In genomic region chr17:40877741-40878140, GRCm38 (mm10) we compare ENCODE assay signal across 14 mouse cellular contexts. TPM values are rescaled to one million over a fixed set of nuclear protein-coding genes. Genes with fewer than 3 reads are reported as not detected.
A peak's percentile ranks its signal among the peaks of the same experiment; 100 is the strongest.
DNase-seq lines count a peak whose midpoint lies in the region; ATAC-seq and TF ChIP-seq lines count a peak whose summit lies in the region.
"Had no signal": no experiment of that assay in that cellular context is flagged by ENCODE, and none has a peak within 500 bp of the region (broad histone marks: within the 10 kb centered on the region; RNA-seq: fewer than 3 reads in every experiment).

No protein-coding gene starts in this region.

- ATAC-seq in kidney, embryonic 16.5 days (ENCODE audit: low FRiP score, low TSS enrichment), result no peak
- no peak for ATAC-seq in liver, embryonic 15.5 days (ENCODE audit: insufficient read depth)
- no peak for ATAC-seq in hindbrain, embryonic 11.5 days (ENCODE audit: low FRiP score)

- no peak overlapping the region for H3K27ac ChIP-seq in kidney, embryonic 16.5 days (ENCODE audit: low read length)
- H3K27ac ChIP-seq in ES-Bruce4 (ENCODE audit: insufficient read depth, low read length), result peak overlapping the region; percentile 42; the same call in 1 of the 2 replicates
- no peak overlapping the region for H3K27ac ChIP-seq in bone marrow macrophage, adult 2 months (ENCODE audit: insufficient read depth, low read depth, low read length)
- no peak overlapping the region for H3K27ac ChIP-seq in liver, embryonic 15.5 days (replicated peaks)
- no peak overlapping the region for H3K27ac ChIP-seq in hindbrain, embryonic 11.5 days (ENCODE audit: low read depth, low read length)
- H3K27ac ChIP-seq: hindbrain, embryonic 12.5 days; layer of hippocampus, adult 2 months; neural tube, embryonic 13.5 days had no signal

- no peaks in the 10 kb centered on the region for H3K36me3 ChIP-seq in kidney, embryonic 16.5 days (ENCODE audit: insufficient read depth, low read length)
- no peaks in the 10 kb centered on the region for H3K36me3 ChIP-seq in ES-Bruce4 (ENCODE audit: control insufficient read depth, insufficient read depth, low read length, poor library complexity, severe bottlenecking)
- H3K36me3 ChIP-seq in liver, embryonic 15.5 days (replicated peaks), result no peaks in the 10 kb centered on the region
- no peaks in the 10 kb centered on the region for H3K36me3 ChIP-seq in hindbrain, embryonic 11.5 days (ENCODE audit: control insufficient read depth, insufficient read depth, low read length)
- H3K36me3 ChIP-seq: hindbrain, embryonic 12.5 days; neural tube, embryonic 13.5 days had no signal

- peak overlapping the region; percentile 12; the same call in 1 of the 2 replicates for H3K4me3 ChIP-seq in kidney, embryonic 16.5 days (ENCODE audit: low read length)
- no peak overlapping the region for H3K4me3 ChIP-seq in ES-Bruce4 (ENCODE audit: low read depth, low read length)
- peak overlapping the region; percentile 19 for H3K4me3 ChIP-seq in bone marrow macrophage, adult 2 months (ENCODE audit: insufficient read depth, low read length)
- H3K4me3 ChIP-seq in liver, embryonic 15.5 days (replicated peaks), result no peak overlapping the region
- H3K4me3 ChIP-seq in hindbrain, embryonic 11.5 days (ENCODE audit: low read depth, low read length), result no peak overlapping the region
- H3K4me3 ChIP-seq: hindbrain, embryonic 12.5 days; layer of hippocampus, adult 2 months; neural tube, embryonic 13.5 days had no signal

- no peak overlapping the region for H3K9ac ChIP-seq in kidney, embryonic 16.5 days (replicated peaks; ENCODE audit: low read length)
- no peak overlapping the region for H3K9ac ChIP-seq in ES-Bruce4 (ENCODE audit: low read depth, poor library complexity, severe bottlenecking)
- H3K9ac ChIP-seq in liver, embryonic 15.5 days, result no peak overlapping the region
- H3K9ac ChIP-seq in hindbrain, embryonic 11.5 days (ENCODE audit: low read depth, low read length), result no peak overlapping the region
- H3K9ac ChIP-seq: hindbrain, embryonic 12.5 days; neural tube, embryonic 13.5 days had no signal

- no peaks in the 10 kb centered on the region for H3K9me3 ChIP-seq in kidney, embryonic 16.5 days (ENCODE audit: low read length)
- H3K9me3 ChIP-seq in ES-Bruce4 (replicated peaks; ENCODE audit: control insufficient read depth, insufficient read depth, low read length, poor library complexity, severe bottlenecking), result no peaks in the 10 kb centered on the region
- no peaks in the 10 kb centered on the region for H3K9me3 ChIP-seq in liver, embryonic 15.5 days (replicated peaks)
- no peaks in the 10 kb centered on the region for H3K9me3 ChIP-seq in hindbrain, embryonic 11.5 days (ENCODE audit: control insufficient read depth, low read length)
- H3K9me3 ChIP-seq: hindbrain, embryonic 12.5 days; neural tube, embryonic 13.5 days had no signal

- no peak for TF ChIP-seq POLR2A in ES-Bruce4 (IDR thresholded peaks at IDR 0.05; ENCODE audit: insufficient read depth, low read length)
- TF ChIP-seq POLR2A in bone marrow macrophage, adult 2 months (IDR thresholded peaks at IDR 0.05; ENCODE audit: borderline replicate concordance, low read depth, low read length), result no peak

- TF ChIP-seq CTCF in ES-Bruce4 (IDR thresholded peaks at IDR 0.05; ENCODE audit: low read depth, low read length), result no peak
- TF ChIP-seq CTCF in bone marrow macrophage, adult 2 months (IDR thresholded peaks at IDR 0.05; ENCODE audit: low read depth, low read length), result no peak

- peaks cover 10% of the 10 kb centered on the region for H3K4me1 ChIP-seq in kidney, embryonic 16.5 days (ENCODE audit: insufficient read depth, low read length)
- no peaks in the 10 kb centered on the region for H3K4me1 ChIP-seq in ES-Bruce4 (ENCODE audit: control insufficient read depth, insufficient read depth, low read length)
- H3K4me1 ChIP-seq in bone marrow macrophage, adult 2 months (ENCODE audit: control insufficient read depth, insufficient read depth, low read length), result peaks cover 27% of the 10 kb centered on the region
- H3K4me1 ChIP-seq in liver, embryonic 15.5 days (replicated peaks), result peaks cover 29% of the 10 kb centered on the region
- H3K4me1 ChIP-seq in hindbrain, embryonic 11.5 days (replicated peaks; ENCODE audit: control insufficient read depth, insufficient read depth, low read length), result no peaks in the 10 kb centered on the region
- H3K4me1 ChIP-seq: hindbrain, embryonic 12.5 days had no signal

- no peak for DNase-seq in kidney, adult 11 months
- no peak for DNase-seq in MN1 (ENCODE audit: low spot score)
- DNase-seq in hindbrain, embryonic 11.5 days (ENCODE audit: low spot score), result no peak
- DNase-seq: adrenal gland, postnatal 25 days; cerebellum, adult 2 months; thymus, adult 18-20 months had no signal

- TF ChIP-seq EP300 in ES-Bruce4 (IDR thresholded peaks at IDR 0.05; ENCODE audit: insufficient read depth, low read depth, low read length), result no peak

- no peaks in the 10 kb centered on the region for H3K27me3 ChIP-seq in kidney, embryonic 16.5 days (ENCODE audit: insufficient read depth, low read length)
- H3K27me3 ChIP-seq in ES-Bruce4 (ENCODE audit: control insufficient read depth, insufficient read depth, low read length, poor library complexity, severe bottlenecking), result no peaks in the 10 kb centered on the region
- no peaks in the 10 kb centered on the region for H3K27me3 ChIP-seq in liver, embryonic 15.5 days
- no peaks in the 10 kb centered on the region for H3K27me3 ChIP-seq in hindbrain, embryonic 11.5 days (ENCODE audit: control insufficient read depth, insufficient read depth, low read length)
- H3K27me3 ChIP-seq: hindbrain, embryonic 12.5 days had no signal

- 48% methylated on average over 3 of the region's 3 CpGs for WGBS in kidney, embryonic 16.5 days
- 28% methylated on average over 3 of the region's 3 CpGs for WGBS in liver, embryonic 15.5 days (ENCODE audit: insufficient replicate concordance)
- 43% methylated on average over 3 of the region's 3 CpGs for WGBS in hindbrain, embryonic 11.5 days

- peak overlapping the region; percentile 82 for H3K4me2 ChIP-seq in kidney, embryonic 16.5 days (replicated peaks; ENCODE audit: low read depth, low read length)
- peak overlapping the region; percentile 86; the same call in 1 of the 2 replicates for H3K4me2 ChIP-seq in liver, embryonic 15.5 days
- H3K4me2 ChIP-seq in hindbrain, embryonic 11.5 days (replicated peaks; ENCODE audit: low read depth, low read length), result no peak overlapping the region
- H3K4me2 ChIP-seq: hindbrain, embryonic 12.5 days; midbrain, embryonic 11.5 days; neural tube, embryonic 13.5 days had no signal

RNA-seq across cellular contexts. Expression of gene 9130008F23Rik, which starts 2.6 kb away (rescaled TPM):
- polyA plus RNA-seq in kidney, embryonic 16.5 days (2015; fragmentation: Nextera tagmentation; extraction: Ambion mirVana), result 2.3 and 2.4 TPM in 2 replicates
- 6.8 and 8.5 TPM in 2 replicates for polyA plus RNA-seq in ES-Bruce4 (2011; ENCODE audit: insufficient read depth, insufficient read length, low read depth, missing spikeins)
- 2.9 and 3.4 TPM in 2 replicates for polyA plus RNA-seq in bone marrow macrophage, adult 2 months (2012; ENCODE audit: insufficient read depth, insufficient read length, missing spikeins)
- 0.20 TPM in 2 replicates for polyA plus RNA-seq in liver, embryonic 15.5 days (2015; fragmentation: Nextera tagmentation; extraction: Ambion mirVana)
- polyA plus RNA-seq in hindbrain, embryonic 11.5 days (2014; fragmentation: Nextera tagmentation; extraction: Ambion mirVana), result 0.90 and 1.7 TPM in 2 replicates

RNA-seq across cellular contexts. Expression of gene Glyatl3, which starts 36.4 kb away (rescaled TPM):
- not detected in 2 replicates for polyA plus RNA-seq in kidney, embryonic 16.5 days (2015; fragmentation: Nextera tagmentation; extraction: Ambion mirVana)
- polyA plus RNA-seq in ES-Bruce4 (2011; ENCODE audit: insufficient read depth, insufficient read length, low read depth, missing spikeins), result not detected in 2 replicates
- not detected in 2 replicates for polyA plus RNA-seq in bone marrow macrophage, adult 2 months (2012; ENCODE audit: insufficient read depth, insufficient read length, missing spikeins)
- not detected in 2 replicates for polyA plus RNA-seq in liver, embryonic 15.5 days (2015; fragmentation: Nextera tagmentation; extraction: Ambion mirVana)
- polyA plus RNA-seq in hindbrain, embryonic 11.5 days (2014; fragmentation: Nextera tagmentation; extraction: Ambion mirVana), result not detected in 2 replicates
- polyA plus RNA-seq: cerebellum, adult 2 months; hindbrain, embryonic 12.5 days; midbrain, embryonic 11.5 days; neural tube, embryonic 13.5 days had no signal

RNA-seq across cellular contexts. Expression of gene Mut, which starts 56.7 kb away (rescaled TPM):
- 53.8 and 55.5 TPM in 2 replicates for polyA plus RNA-seq in kidney, embryonic 16.5 days (2015; fragmentation: Nextera tagmentation; extraction: Ambion mirVana)
- polyA plus RNA-seq in ES-Bruce4 (2011; ENCODE audit: insufficient read depth, insufficient read length, low read depth, missing spikeins), result 26.4 and 29.5 TPM in 2 replicates
- 21.1 and 22.0 TPM in 2 replicates for polyA plus RNA-seq in bone marrow macrophage, adult 2 months (2012; ENCODE audit: insufficient read depth, insufficient read length, missing spikeins)
- 28.3 and 30.0 TPM in 2 replicates for polyA plus RNA-seq in liver, embryonic 15.5 days (2015; fragmentation: Nextera tagmentation; extraction: Ambion mirVana)
- 29.4 and 33.0 TPM in 2 replicates for polyA plus RNA-seq in hindbrain, embryonic 11.5 days (2014; fragmentation: Nextera tagmentation; extraction: Ambion mirVana)

RNA-seq across cellular contexts. Expression of gene Cenpq, which starts 57.1 kb away (rescaled TPM):
- 25.7 and 28.9 TPM in 2 replicates for polyA plus RNA-seq in kidney, embryonic 16.5 days (2015; fragmentation: Nextera tagmentation; extraction: Ambion mirVana)
- 24.6 and 26.4 TPM in 2 replicates for polyA plus RNA-seq in ES-Bruce4 (2011; ENCODE audit: insufficient read depth, insufficient read length, low read depth, missing spikeins)
- polyA plus RNA-seq in bone marrow macrophage, adult 2 months (2012; ENCODE audit: insufficient read depth, insufficient read length, missing spikeins), result 11.4 and 14.2 TPM in 2 replicates
- polyA plus RNA-seq in liver, embryonic 15.5 days (2015; fragmentation: Nextera tagmentation; extraction: Ambion mirVana), result 19.4 and 22.8 TPM in 2 replicates
- 31.0 and 35.2 TPM in 2 replicates for polyA plus RNA-seq in hindbrain, embryonic 11.5 days (2014; fragmentation: Nextera tagmentation; extraction: Ambion mirVana)

Comparison
In these comparisons a context has a peak if more than half of its experiments do, and no peak if none do; other contexts are left out.
1. H3K4me3 ChIP-seq: peak in kidney, embryonic 16.5 days (single experiment) and bone marrow macrophage, adult 2 months (single experiment); none in ES-Bruce4 (single experiment), liver, embryonic 15.5 days (single experiment) and hindbrain, embryonic 11.5 days (single experiment).